Mouse (Mus musculus) midbrain, embryonic 16.5 days (tissue): ENCODE measurements around the gene Slc25a17. TPM values are rescaled to one million over a fixed set of nuclear protein-coding genes. Genes with fewer than 3 reads are reported as not detected.

Source experiments
- ATAC-seq: fragments of 200-750 bp; cut with Nextera tagmentation; 2 replicates; pipeline ENCODE4 v1.8.0; 2017; ENCODE audit warnings: moderate TSS enrichment
- H3K27ac ChIP-seq: fragments of 300-500 bp; sonication (generic); 2 replicates; pipeline ENCODE4 v1.5.1; 2014; ENCODE audit warnings: mild to moderate bottlenecking, low read length, mixed read lengths
- H3K27me3 ChIP-seq: fragments of 300-500 bp; sonication (generic); 2 replicates; pipeline ENCODE4 v1.6.1; 2014; ENCODE audit warnings: low read depth, low read length, mixed read lengths; ENCODE audit not compliant: control insufficient read depth, insufficient read depth
- H3K36me3 ChIP-seq: fragments of 300-500 bp; sonication (generic); 2 replicates; pipeline ENCODE4 v1.6.1; 2014; ENCODE audit warnings: mild to moderate bottlenecking, low read length, moderate library complexity, mixed read lengths; ENCODE audit not compliant: control insufficient read depth, insufficient read depth
- H3K4me1 ChIP-seq: fragments of 300-500 bp; sonication (generic); 2 replicates; pipeline ENCODE4 v1.6.1; 2014; ENCODE audit warnings: mild to moderate bottlenecking, low read length, mixed read lengths; ENCODE audit not compliant: control insufficient read depth, insufficient read depth
- H3K4me2 ChIP-seq: fragments of 300-500 bp; sonication (generic); 2 replicates; pipeline ENCODE4 v1.6.1; 2014; ENCODE audit warnings: mild to moderate bottlenecking, low read length, mixed read lengths
- H3K4me3 ChIP-seq: fragments of 300-500 bp; sonication (generic); 2 replicates; pipeline ENCODE4 v1.5.1; 2014; ENCODE audit warnings: low read depth, mild to moderate bottlenecking, low read length, moderate library complexity, mixed read lengths
- H3K9ac ChIP-seq: fragments of 300-500 bp; sonication (generic); 2 replicates; pipeline ENCODE4 v1.6.1; 2014; ENCODE audit warnings: low read depth, low read length, mixed read lengths
- H3K9me3 ChIP-seq: fragments of 300-500 bp; sonication (generic); replicated peaks from 2 replicates; pipeline ENCODE4 v1.6.1; 2014; ENCODE audit warnings: mild to moderate bottlenecking, low read length, mixed read lengths; ENCODE audit not compliant: control insufficient read depth, poor library complexity, severe bottlenecking
- WGBS: fragments of 180-500 bp; shearing (Covaris S2); extraction: QIAGEN DNeasy Blood & Tissue Kit; methylation state at CpG from one replicate; pipeline ENCODE4 v1.1.7; 2014; 5-methylcytosine and 5-hydroxymethylcytosine counted together
- polyA plus RNA-seq: library from polyadenylated mRNA; unstranded; fragments of >200 nt; fragmentation: Nextera tagmentation; extraction: Ambion mirVana; gene quantifications from 2 replicates; pipeline ENCODE4 v1.2.1, GENCODE M21; 2015

The Slc25a17 gene
- polyA plus RNA-seq, 1 experiment from 2014 or later = 141 TPM

GRCm38 (mm10) chr15:81301193-81302070 lies 59.2 kb downstream of the Slc25a17 start:
- no peak for ATAC-seq
- whole genome bisulfite sequencing = 73% methylated on average over 16 of the region's 16 CpGs
- no peaks in the 10 kb centered on the region for H3K9me3 ChIP-seq

GRCm38 (mm10) chr15:81300520-81301069 lies 60.0 kb downstream of the Slc25a17 start:
- ATAC-seq = no peak
- Histone ChIP-seq H3K27me3 (no peaks in the 10 kb centered on the region), H3K9me3 (no peaks in the 10 kb centered on the region), H3K27ac (no peak overlapping the region), H3K4me1 (no peaks in the 10 kb centered on the region), H3K9ac (no peak overlapping the region), H3K4me3 (no peak overlapping the region), H3K4me2 (no peak overlapping the region), H3K36me3 (no peaks in the 10 kb centered on the region)
- 83% methylated on average over 3 of the region's 3 CpGs for WGBS

More at GRCm38 (mm10) chr15:81301193-81302070, 59.2 kb downstream of the Slc25a17 start:
- Histone ChIP-seq H3K36me3 (no peaks in the 10 kb centered on the region), H3K9ac (no peak overlapping the region), H3K4me3 (no peak overlapping the region), H3K27ac (no peak overlapping the region), H3K4me2 (no peak overlapping the region), H3K4me1 (no peaks in the 10 kb centered on the region), H3K27me3 (no peaks in the 10 kb centered on the region)

- Histone ChIP-seq H3K27ac (no peak overlapping the region), H3K9me3 (no peaks in the 10 kb centered on the region), H3K4me3 (no peak overlapping the region), H3K27me3 (no peaks in the 10 kb centered on the region), H3K4me1 (no peaks in the 10 kb centered on the region), H3K36me3 (no peaks in the 10 kb centered on the region), H3K4me2 (no peak overlapping the region), H3K9ac (no peak overlapping the region)
- no peak for ATAC-seq
- 92% methylated on average over 4 of the region's 4 CpGs for WGBS
Observed at GRCm38 (mm10) chr15:81299549-81299948, 61.1 kb downstream of the Slc25a17 start.

GRCm38 (mm10) chr15:81298213-81298612 lies 62.4 kb downstream of the Slc25a17 start:
- H3K4me2 ChIP-seq = no peak overlapping the region
- H3K27ac ChIP-seq = no peak overlapping the region
- WGBS = 83% methylated on average over 6 of the region's 6 CpGs
- no peaks in the 10 kb centered on the region for H3K4me1 ChIP-seq
- no peaks in the 10 kb centered on the region for H3K27me3 ChIP-seq
- H3K9ac ChIP-seq = no peak overlapping the region
- H3K36me3 ChIP-seq = no peaks in the 10 kb centered on the region
- ATAC-seq = no peak
- H3K9me3 ChIP-seq = no peaks in the 10 kb centered on the region
- H3K4me3 ChIP-seq = no peak overlapping the region

- no peaks in the 10 kb centered on the region for H3K4me1 ChIP-seq
- H3K4me3 ChIP-seq = no peak overlapping the region
- H3K36me3 ChIP-seq = no peaks in the 10 kb centered on the region
- no peak overlapping the region for H3K4me2 ChIP-seq
- H3K9me3 ChIP-seq = no peaks in the 10 kb centered on the region
- no peaks in the 10 kb centered on the region for H3K27me3 ChIP-seq
- H3K27ac ChIP-seq = no peak overlapping the region
- 88% methylated on average over 3 of the region's 3 CpGs for WGBS
- no peak overlapping the region for H3K9ac ChIP-seq
- ATAC-seq = no peak
Observed at GRCm38 (mm10) chr15:81297543-81297942, 63.1 kb downstream of the Slc25a17 start.

GRCm38 (mm10) chr15:81294897-81295296 lies 65.7 kb downstream of the Slc25a17 start:
- no peak overlapping the region for H3K4me2 ChIP-seq
- ATAC-seq = no peak
- no peak overlapping the region for H3K9ac ChIP-seq
- H3K9me3 ChIP-seq = no peaks in the 10 kb centered on the region
- WGBS = 94% methylated on average over 10 of the region's 10 CpGs
- no peaks in the 10 kb centered on the region for H3K4me1 ChIP-seq
- H3K36me3 ChIP-seq = no peaks in the 10 kb centered on the region
- no peak overlapping the region for H3K4me3 ChIP-seq
- H3K27ac ChIP-seq = no peak overlapping the region
- no peaks in the 10 kb centered on the region for H3K27me3 ChIP-seq

- Histone ChIP-seq H3K9ac (no peak overlapping the region), H3K9me3 (no peaks in the 10 kb centered on the region), H3K4me2 (no peak overlapping the region), H3K27me3 (no peaks in the 10 kb centered on the region), H3K36me3 (no peaks in the 10 kb centered on the region), H3K27ac (no peak overlapping the region), H3K4me3 (no peak overlapping the region), H3K4me1 (no peaks in the 10 kb centered on the region)
- WGBS = 69% methylated on average over 12 of the region's 12 CpGs
- ATAC-seq = no peak
Observed at GRCm38 (mm10) chr15:81294386-81294785, 66.2 kb downstream of the Slc25a17 start.

GRCm38 (mm10) chr15:81290747-81291146 lies 69.9 kb downstream of the Slc25a17 start:
- whole genome bisulfite sequencing = 75% methylated on average over 9 of the region's 9 CpGs
- no peak for ATAC-seq
- no peaks in the 10 kb centered on the region for H3K36me3 ChIP-seq
- H3K4me1 ChIP-seq = no peaks in the 10 kb centered on the region
- no peaks in the 10 kb centered on the region for H3K27me3 ChIP-seq
- H3K27ac ChIP-seq = no peak overlapping the region
- no peak overlapping the region for H3K4me2 ChIP-seq
- no peak overlapping the region for H3K9ac ChIP-seq
- no peaks in the 10 kb centered on the region for H3K9me3 ChIP-seq
- no peak overlapping the region for H3K4me3 ChIP-seq

- no peak for ATAC-seq
- no peak overlapping the region for H3K4me3 ChIP-seq
- no peaks in the 10 kb centered on the region for H3K27me3 ChIP-seq
- H3K4me2 ChIP-seq = no peak overlapping the region
- no peak overlapping the region for H3K27ac ChIP-seq
- no peak overlapping the region for H3K9ac ChIP-seq
- H3K36me3 ChIP-seq = no peaks in the 10 kb centered on the region
- no peaks in the 10 kb centered on the region for H3K9me3 ChIP-seq
- no peaks in the 10 kb centered on the region for H3K4me1 ChIP-seq
- WGBS = 92% methylated on average over 4 of the region's 4 CpGs
Observed at GRCm38 (mm10) chr15:81290230-81290629, 70.4 kb downstream of the Slc25a17 start.
